Mouse (Mus musculus) retina, postnatal 7 days (tissue): ENCODE measurements around the gene Gm17467.
"Not testable (repeated sequence)": the region's sequence is repeated elsewhere in the genome, so short reads cannot be mapped to it uniquely, and the experiment has no call there.

Source experiments
- DNase-seq: peaks from one replicate; pipeline ENCODE4 v3.0.0-alpha.2; 2012; ENCODE audit warnings: low read depth, low spot score

The Gm17467 gene

GRCm38 (mm10) chrX:123704691-123705090, at the start of gene Gm17467:
TSS of gene Gm17467 (minus strand) at chrX:123704791.
- DNase-seq: not testable (repeated sequence)
